Mouse (Mus musculus): ENCODE measurements around the gene Btnl4. TPM values are rescaled to one million over a fixed set of nuclear protein-coding genes. Genes with fewer than 3 reads are reported as not detected.
"Not testable (repeated sequence)": the region's sequence is repeated elsewhere in the genome, so short reads cannot be mapped to it uniquely, and the experiment has no call there.

Gene Btnl4
- not detected in 2 replicates for polyA plus RNA-seq (2014; fragmentation: Nextera tagmentation; extraction: Ambion mirVana)

DNA sequence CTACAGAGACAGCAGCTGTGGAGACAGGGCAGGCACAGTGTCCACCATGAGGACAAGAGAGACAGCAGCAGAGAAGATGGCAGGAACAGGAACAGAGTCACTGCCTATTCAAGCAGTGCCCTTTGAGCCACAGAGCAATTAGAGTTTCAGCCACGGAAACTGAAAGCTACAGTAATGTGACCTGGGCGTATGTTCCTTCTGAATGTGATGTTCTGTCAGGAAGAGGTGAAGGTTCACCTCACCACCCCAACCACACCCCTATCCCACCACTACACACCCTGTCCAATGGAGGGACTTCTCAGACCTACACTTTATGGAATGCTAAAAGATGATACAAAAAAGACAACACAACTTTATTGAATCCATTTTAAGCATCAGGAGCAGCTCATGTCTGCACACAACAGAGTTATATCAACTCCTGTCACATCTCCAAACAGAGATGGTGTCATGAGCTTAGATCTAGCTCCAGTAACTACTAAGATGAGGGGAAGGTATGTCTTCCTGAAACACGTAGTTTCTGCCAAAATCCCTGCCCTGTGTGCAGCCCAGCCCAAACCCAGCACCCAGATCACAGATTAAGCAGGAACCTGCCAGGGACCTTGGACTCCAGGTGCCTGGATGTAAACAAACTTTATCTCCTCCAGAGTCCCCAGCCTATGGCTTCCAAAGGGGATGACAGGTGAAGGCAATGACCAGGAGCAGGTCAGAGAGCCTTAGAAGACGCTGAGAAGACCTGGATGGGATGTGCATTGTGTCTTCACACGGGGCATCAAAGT lies at the start of gene Btnl4:
Gene Btnl4, minus strand, starts transcription at position 81 of the 776 bp plus-strand sequence.
- H3K9me3 ChIP-seq (replicated peaks; ENCODE audit: control insufficient read depth, low read length); H3K4me3 ChIP-seq (ENCODE audit: low read depth, low read length); H3K9ac ChIP-seq (replicated peaks; ENCODE audit: low read length); H3K4me2 ChIP-seq (ENCODE audit: low read depth, low read length); H3K4me1 ChIP-seq (ENCODE audit: control insufficient read depth, insufficient read depth, low read length); DNase-seq (ENCODE audit: low spot score); H3K27ac ChIP-seq (replicated peaks; ENCODE audit: low read depth, low read length); H3K36me3 ChIP-seq (replicated peaks; ENCODE audit: control insufficient read depth, insufficient read depth, low read depth, low read length); H3K27me3 ChIP-seq (ENCODE audit: control insufficient read depth, insufficient read depth, low read length); ATAC-seq (replicated peaks; ENCODE audit: insufficient number of reproducible peaks, low FRiP score, low TSS enrichment, low read depth): not testable (repeated sequence)
- 81% methylated on average over 4 of the region's 5 CpGs for WGBS

DNA sequence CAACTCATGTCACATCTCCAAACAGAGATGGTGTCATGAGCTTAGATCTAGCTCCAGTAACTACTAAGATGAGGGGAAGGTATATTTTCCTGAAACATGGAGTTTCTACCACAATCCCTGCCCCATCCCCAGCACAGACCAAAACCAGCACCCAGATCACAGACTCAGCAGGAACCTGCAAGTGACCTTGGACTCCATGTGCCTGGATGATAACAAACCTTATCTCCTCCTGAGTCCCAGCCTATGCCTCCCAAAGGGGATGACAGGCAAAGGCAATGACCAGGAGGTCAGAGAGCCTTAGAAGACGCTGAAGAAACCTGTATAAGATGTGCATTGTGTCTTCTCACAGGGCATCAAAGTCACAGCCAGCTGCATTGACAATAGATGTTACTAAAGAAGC lies 41.9 kb upstream of the Btnl4 start:
- DNase-seq (ENCODE audit: low spot score) (no peak), ATAC-seq (replicated peaks; ENCODE audit: insufficient number of reproducible peaks, low FRiP score, low TSS enrichment, low read depth) (no peak)
- no peak overlapping the region for H3K4me2 ChIP-seq (ENCODE audit: low read depth, low read length)
- WGBS: 92% methylated on average over 1 of the region's 1 CpGs
- no peaks in the 10 kb centered on the region for H3K9me3 ChIP-seq (replicated peaks; ENCODE audit: control insufficient read depth, low read length)
- H3K27ac ChIP-seq (replicated peaks; ENCODE audit: low read depth, low read length): no peak overlapping the region
- no peak overlapping the region for H3K9ac ChIP-seq (replicated peaks; ENCODE audit: low read length)
- H3K4me3 ChIP-seq (ENCODE audit: low read depth, low read length): no peak overlapping the region
- H3K4me1 ChIP-seq (ENCODE audit: control insufficient read depth, insufficient read depth, low read length): no peaks in the 10 kb centered on the region
- H3K36me3 ChIP-seq (replicated peaks; ENCODE audit: control insufficient read depth, insufficient read depth, low read depth, low read length): no peaks in the 10 kb centered on the region
- no peaks in the 10 kb centered on the region for H3K27me3 ChIP-seq (ENCODE audit: control insufficient read depth, insufficient read depth, low read length)

DNA sequence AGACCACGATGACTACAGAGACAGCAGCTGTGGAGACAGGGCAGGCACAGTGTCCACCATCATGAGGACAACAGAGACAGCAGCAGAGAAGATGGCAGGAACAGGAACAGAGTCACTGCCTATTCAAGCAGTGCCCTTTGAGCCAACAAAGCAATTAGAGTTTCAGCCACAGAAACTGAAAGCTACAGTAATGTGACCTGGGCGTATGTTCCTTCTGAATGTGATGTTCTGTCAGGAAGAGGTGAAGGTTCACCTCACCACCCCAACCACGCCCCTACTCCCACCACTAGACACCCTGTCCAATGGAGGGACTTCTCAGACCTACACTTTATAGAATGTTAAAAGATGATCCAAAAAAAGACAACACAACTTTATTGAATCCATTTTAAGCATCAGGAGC lies 41.5 kb upstream of the Btnl4 start:
- not testable (repeated sequence) for H3K36me3 ChIP-seq (replicated peaks; ENCODE audit: control insufficient read depth, insufficient read depth, low read depth, low read length); H3K9ac ChIP-seq (replicated peaks; ENCODE audit: low read length); H3K4me1 ChIP-seq (ENCODE audit: control insufficient read depth, insufficient read depth, low read length); H3K9me3 ChIP-seq (replicated peaks; ENCODE audit: control insufficient read depth, low read length); H3K4me3 ChIP-seq (ENCODE audit: low read depth, low read length); ATAC-seq (replicated peaks; ENCODE audit: insufficient number of reproducible peaks, low FRiP score, low TSS enrichment, low read depth); H3K4me2 ChIP-seq (ENCODE audit: low read depth, low read length); DNase-seq (ENCODE audit: low spot score); H3K27ac ChIP-seq (replicated peaks; ENCODE audit: low read depth, low read length); H3K27me3 ChIP-seq (ENCODE audit: control insufficient read depth, insufficient read depth, low read length)
- 72% methylated on average over 3 of the region's 3 CpGs for WGBS

DNA sequence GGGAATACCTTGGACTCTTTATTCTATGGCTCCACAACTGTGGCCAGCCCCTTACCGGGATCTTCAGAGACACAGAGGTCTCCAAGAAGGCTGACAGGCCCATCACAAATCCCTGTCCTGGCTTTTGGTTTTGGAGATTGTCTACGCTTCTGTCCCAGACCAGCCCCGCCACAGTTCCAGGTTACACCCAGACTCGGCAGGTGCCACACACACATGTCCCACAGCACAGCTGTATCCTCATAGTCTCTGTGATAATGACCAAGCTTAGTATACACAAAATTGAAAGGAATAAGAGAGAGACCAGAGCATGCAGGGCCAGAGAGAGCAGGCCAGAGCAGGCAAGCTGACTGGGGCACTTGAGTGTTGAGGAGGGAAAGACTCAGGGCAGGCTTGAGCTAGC lies 40.7 kb upstream of the Btnl4 start:
- H3K9ac ChIP-seq (replicated peaks; ENCODE audit: low read length): no peak overlapping the region
- H3K9me3 ChIP-seq (replicated peaks; ENCODE audit: control insufficient read depth, low read length): no peaks in the 10 kb centered on the region
- H3K36me3 ChIP-seq (replicated peaks; ENCODE audit: control insufficient read depth, insufficient read depth, low read depth, low read length): no peaks in the 10 kb centered on the region
- WGBS: 84% methylated on average over 4 of the region's 4 CpGs
- H3K4me2 ChIP-seq (ENCODE audit: low read depth, low read length): no peak overlapping the region
- ATAC-seq (replicated peaks; ENCODE audit: insufficient number of reproducible peaks, low FRiP score, low TSS enrichment, low read depth): no peak
- H3K27me3 ChIP-seq (ENCODE audit: control insufficient read depth, insufficient read depth, low read length): no peaks in the 10 kb centered on the region
- no peak for DNase-seq (ENCODE audit: low spot score)
- H3K4me3 ChIP-seq (ENCODE audit: low read depth, low read length): no peak overlapping the region
- no peak overlapping the region for H3K27ac ChIP-seq (replicated peaks; ENCODE audit: low read depth, low read length)
- H3K4me1 ChIP-seq (ENCODE audit: control insufficient read depth, insufficient read depth, low read length): no peaks in the 10 kb centered on the region

DNA sequence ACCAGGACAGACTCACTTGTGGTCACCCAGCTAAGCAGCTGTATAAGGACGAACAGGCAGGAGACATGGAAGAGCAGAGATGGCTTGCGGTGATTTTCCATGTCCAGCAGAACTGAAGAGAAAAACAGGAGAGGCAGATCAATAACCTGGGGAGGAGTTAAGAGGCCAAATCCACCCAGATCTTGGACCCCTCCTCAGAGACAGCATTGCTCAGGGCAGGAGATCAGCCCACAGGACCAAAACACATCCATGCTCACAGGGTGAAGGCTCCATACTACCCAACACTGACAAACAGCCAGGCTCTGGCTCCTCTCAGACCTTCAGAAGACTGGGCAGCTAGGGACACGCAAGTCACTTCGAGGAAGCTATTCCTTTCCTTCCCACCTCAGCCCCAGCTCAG lies 40.1 kb upstream of the Btnl4 start, which contains the start of gene Btnl6:
Gene Btnl6, minus strand, starts transcription at position 101 of the 400 bp plus-strand sequence.
- no peak within 1 kb of the TSS for H3K4me3 ChIP-seq (ENCODE audit: low read depth, low read length)
- H3K9me3 ChIP-seq (replicated peaks; ENCODE audit: control insufficient read depth, low read length): no peaks in the 10 kb centered on the region
- H3K27me3 ChIP-seq (ENCODE audit: control insufficient read depth, insufficient read depth, low read length): no peaks in the 10 kb centered on the region
- no peak within 1 kb of the TSS for H3K9ac ChIP-seq (replicated peaks; ENCODE audit: low read length)
- no peaks in the 10 kb centered on the region for H3K4me1 ChIP-seq (ENCODE audit: control insufficient read depth, insufficient read depth, low read length)
- 83% methylated on average over 4 of the region's 4 CpGs for WGBS
- H3K36me3 ChIP-seq (replicated peaks; ENCODE audit: control insufficient read depth, insufficient read depth, low read depth, low read length): no peaks in the 10 kb centered on the region
- DNase-seq (ENCODE audit: low spot score) (no peak), ATAC-seq (replicated peaks; ENCODE audit: insufficient number of reproducible peaks, low FRiP score, low TSS enrichment, low read depth) (no peak)
- no peak within 1 kb of the TSS for H3K27ac ChIP-seq (replicated peaks; ENCODE audit: low read depth, low read length)
- H3K4me2 ChIP-seq (ENCODE audit: low read depth, low read length): no peak within 1 kb of the TSS

DNA sequence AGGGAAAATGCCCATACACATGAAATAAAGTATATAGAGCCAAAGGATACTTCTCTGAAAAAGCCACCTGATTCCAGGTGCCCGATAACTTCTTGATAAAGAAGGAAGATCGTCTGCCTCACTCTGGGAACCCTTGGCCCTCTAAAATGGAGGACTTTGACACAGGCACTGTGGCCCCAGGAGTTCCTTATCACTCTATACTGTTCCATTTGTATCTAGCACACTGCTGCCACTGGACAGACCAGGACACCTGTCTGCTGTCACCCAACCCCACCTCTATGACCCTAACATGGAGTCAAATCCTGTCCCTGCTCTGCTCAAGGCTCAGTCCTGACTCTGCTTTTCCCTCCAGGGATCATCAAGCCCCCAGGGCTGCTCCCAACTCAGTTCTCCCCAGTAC lies 39.4 kb upstream of the Btnl4 start:
- Histone ChIP-seq H3K27me3 (ENCODE audit: control insufficient read depth, insufficient read depth, low read length) (no peaks in the 10 kb centered on the region), H3K4me1 (ENCODE audit: control insufficient read depth, insufficient read depth, low read length) (no peaks in the 10 kb centered on the region), H3K4me2 (ENCODE audit: low read depth, low read length) (no peak overlapping the region), H3K36me3 (replicated peaks; ENCODE audit: control insufficient read depth, insufficient read depth, low read depth, low read length) (no peaks in the 10 kb centered on the region), H3K4me3 (ENCODE audit: low read depth, low read length) (no peak overlapping the region), H3K9ac (replicated peaks; ENCODE audit: low read length) (no peak overlapping the region), H3K9me3 (replicated peaks; ENCODE audit: control insufficient read depth, low read length) (no peaks in the 10 kb centered on the region), H3K27ac (replicated peaks; ENCODE audit: low read depth, low read length) (no peak overlapping the region)
- ATAC-seq (replicated peaks; ENCODE audit: insufficient number of reproducible peaks, low FRiP score, low TSS enrichment, low read depth): no peak
- no peak for DNase-seq (ENCODE audit: low spot score)
- 74% methylated on average over 2 of the region's 2 CpGs for WGBS

DNA sequence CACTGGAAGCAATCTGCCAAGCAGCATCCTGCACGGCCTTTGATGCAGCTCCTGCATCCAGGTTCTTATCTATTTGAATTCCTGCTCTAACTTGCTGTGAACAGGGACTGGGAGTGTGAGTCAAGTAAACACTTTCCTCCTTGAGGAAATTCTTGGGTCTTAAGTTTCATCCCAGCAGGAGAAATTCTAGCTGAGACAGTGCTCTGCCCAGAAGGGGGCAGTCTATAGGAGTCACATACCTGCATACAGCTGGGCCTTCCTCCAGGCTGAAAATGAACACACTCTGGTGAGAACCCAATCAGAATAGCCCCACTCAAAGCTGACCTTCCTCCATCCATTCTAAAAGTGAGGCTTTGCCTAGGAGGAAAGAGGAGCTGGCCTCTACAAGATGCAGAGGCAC lies 34.6 kb upstream of the Btnl4 start:
- not testable (repeated sequence) for H3K4me1 ChIP-seq (ENCODE audit: control insufficient read depth, insufficient read depth, low read length); H3K9ac ChIP-seq (replicated peaks; ENCODE audit: low read length); H3K9me3 ChIP-seq (replicated peaks; ENCODE audit: control insufficient read depth, low read length); H3K36me3 ChIP-seq (replicated peaks; ENCODE audit: control insufficient read depth, insufficient read depth, low read depth, low read length); H3K27me3 ChIP-seq (ENCODE audit: control insufficient read depth, insufficient read depth, low read length); H3K4me2 ChIP-seq (ENCODE audit: low read depth, low read length); H3K4me3 ChIP-seq (ENCODE audit: low read depth, low read length); H3K27ac ChIP-seq (replicated peaks; ENCODE audit: low read depth, low read length); ATAC-seq (replicated peaks; ENCODE audit: insufficient number of reproducible peaks, low FRiP score, low TSS enrichment, low read depth)
- 63% methylated on average over 1 of the region's 1 CpGs for WGBS
- peak; percentile 21 for DNase-seq (ENCODE audit: low spot score)

DNA sequence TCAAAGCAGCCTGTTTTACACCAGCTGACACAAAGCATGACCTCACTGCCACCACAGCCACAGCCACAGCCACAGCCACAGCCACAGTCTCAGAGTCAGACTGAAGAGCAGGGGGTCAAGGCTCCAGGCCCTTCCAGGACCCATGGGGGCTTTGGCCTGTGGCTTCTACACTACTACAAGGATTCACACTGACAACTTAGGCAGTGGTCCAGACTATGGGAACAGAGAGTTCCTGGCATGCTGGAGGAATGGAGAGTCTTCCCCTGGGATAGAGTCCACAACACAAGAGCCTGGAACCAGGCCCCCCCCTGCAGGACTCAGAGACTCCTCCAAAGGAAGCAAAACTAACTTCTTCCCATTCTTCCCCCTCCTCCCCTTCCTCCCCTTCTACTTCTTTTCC lies 30.5 kb upstream of the Btnl4 start:
- Histone ChIP-seq H3K36me3 (replicated peaks; ENCODE audit: control insufficient read depth, insufficient read depth, low read depth, low read length) (no peaks in the 10 kb centered on the region), H3K9me3 (replicated peaks; ENCODE audit: control insufficient read depth, low read length) (no peaks in the 10 kb centered on the region), H3K27ac (replicated peaks; ENCODE audit: low read depth, low read length) (no peak overlapping the region), H3K27me3 (ENCODE audit: control insufficient read depth, insufficient read depth, low read length) (no peaks in the 10 kb centered on the region), H3K4me3 (ENCODE audit: low read depth, low read length) (no peak overlapping the region), H3K4me2 (ENCODE audit: low read depth, low read length) (no peak overlapping the region), H3K4me1 (ENCODE audit: control insufficient read depth, insufficient read depth, low read length) (no peaks in the 10 kb centered on the region), H3K9ac (replicated peaks; ENCODE audit: low read length) (no peak overlapping the region)
- DNase-seq (ENCODE audit: low spot score) (no peak), ATAC-seq (replicated peaks; ENCODE audit: insufficient number of reproducible peaks, low FRiP score, low TSS enrichment, low read depth) (no peak)
